Mouse (Mus musculus): ENCODE measurements at regions not wholly inside any gene's neighbourhood (a gene's known extent, or its start where the extent isn't known, plus 50 kb on each side); places are given as distances from the start of the nearest gene placed in this dataset.

- TF ChIP-seq POLR2A (IDR thresholded peaks at IDR 0.05; ENCODE audit: insufficient read depth, low read depth, low read length), result no peak
- no peak overlapping the region for H3K4me3 ChIP-seq (ENCODE audit: insufficient read depth, low read depth, low read length)
- no peaks in the 10 kb centered on the region for H3K4me1 ChIP-seq (ENCODE audit: control insufficient read depth, insufficient read depth, low read length)
- WGBS, result 49% methylated on average over 10 of the region's 10 CpGs
- no peak overlapping the region for H3K27ac ChIP-seq (ENCODE audit: insufficient read depth, low read depth, low read length)
These were observed 173.4 kb upstream of the Ntf3 start for GRCm38 (mm10) chr6:126340098-126340610.

- H3K4me3 ChIP-seq (ENCODE audit: insufficient read depth, low read depth, low read length), result no peak overlapping the region
- 96% methylated on average over 8 of the region's 8 CpGs for WGBS
- TF ChIP-seq POLR2A (IDR thresholded peaks at IDR 0.05; ENCODE audit: insufficient read depth, low read depth, low read length), result no peak
- no peak for TF ChIP-seq CTCF (IDR thresholded peaks at IDR 0.05; ENCODE audit: insufficient read depth, low read depth, low read length)
- H3K27ac ChIP-seq (ENCODE audit: insufficient read depth, low read depth, low read length), result no peak overlapping the region
- no peaks in the 10 kb centered on the region for H3K4me1 ChIP-seq (ENCODE audit: control insufficient read depth, insufficient read depth, low read length)
These were observed 171.0 kb upstream of the Ntf3 start for GRCm38 (mm10) chr6:126337711-126338110.

- no peak overlapping the region for H3K27ac ChIP-seq (ENCODE audit: insufficient read depth, low read depth, low read length)
- 43% methylated on average over 8 of the region's 8 CpGs for WGBS
- H3K4me1 ChIP-seq (ENCODE audit: control insufficient read depth, insufficient read depth, low read length), result no peaks in the 10 kb centered on the region
- no peak for TF ChIP-seq CTCF (IDR thresholded peaks at IDR 0.05; ENCODE audit: insufficient read depth, low read depth, low read length)
- TF ChIP-seq POLR2A (IDR thresholded peaks at IDR 0.05; ENCODE audit: insufficient read depth, low read depth, low read length), result no peak
- no peak overlapping the region for H3K4me3 ChIP-seq (ENCODE audit: insufficient read depth, low read depth, low read length)
These were observed 167.5 kb upstream of the Ntf3 start for GRCm38 (mm10) chr6:126334258-126334657.

- 90% methylated on average over 2 of the region's 2 CpGs for WGBS
- Histone ChIP-seq H3K27ac (ENCODE audit: insufficient read depth, low read depth, low read length) (no peak overlapping the region), H3K4me1 (ENCODE audit: control insufficient read depth, insufficient read depth, low read length) (peaks cover 2% of the 10 kb centered on the region; the same call in 1 of the 2 replicates), H3K4me3 (ENCODE audit: insufficient read depth, low read depth, low read length) (no peak overlapping the region)
- TF ChIP-seq POLR2A (IDR thresholded peaks at IDR 0.05; ENCODE audit: insufficient read depth, low read depth, low read length), result no peak
- no peak for TF ChIP-seq CTCF (IDR thresholded peaks at IDR 0.05; ENCODE audit: insufficient read depth, low read depth, low read length)
These were observed 160.5 kb upstream of the Ntf3 start for GRCm38 (mm10) chr6:126327187-126327586.

- Histone ChIP-seq H3K27ac (ENCODE audit: insufficient read depth, low read depth, low read length) (no peak overlapping the region), H3K4me3 (ENCODE audit: insufficient read depth, low read depth, low read length) (no peak overlapping the region), H3K4me1 (ENCODE audit: control insufficient read depth, insufficient read depth, low read length) (no peaks in the 10 kb centered on the region)
- TF ChIP-seq CTCF (IDR thresholded peaks at IDR 0.05; ENCODE audit: insufficient read depth, low read depth, low read length) (no peak), POLR2A (IDR thresholded peaks at IDR 0.05; ENCODE audit: insufficient read depth, low read depth, low read length) (no peak)
- WGBS, result 84% methylated on average over 2 of the region's 2 CpGs
These were observed 151.8 kb upstream of the Ntf3 start for GRCm38 (mm10) chr6:126318523-126318922.

- 79% methylated on average over 3 of the region's 3 CpGs for WGBS
- H3K4me1 ChIP-seq (ENCODE audit: control insufficient read depth, insufficient read depth, low read length), result no peaks in the 10 kb centered on the region
- TF ChIP-seq POLR2A (IDR thresholded peaks at IDR 0.05; ENCODE audit: insufficient read depth, low read depth, low read length) (no peak), CTCF (IDR thresholded peaks at IDR 0.05; ENCODE audit: insufficient read depth, low read depth, low read length) (no peak)
These were observed 144.2 kb upstream of the Ntf3 start for GRCm38 (mm10) chr6:126310786-126311480.

GRCm38 (mm10) chr6:126303086-126303485, 136.4 kb upstream of the Ntf3 start:
- no peak for TF ChIP-seq POLR2A (IDR thresholded peaks at IDR 0.05; ENCODE audit: insufficient read depth, low read depth, low read length)
- Histone ChIP-seq H3K27ac (ENCODE audit: insufficient read depth, low read depth, low read length) (no peak overlapping the region), H3K4me3 (ENCODE audit: insufficient read depth, low read depth, low read length) (no peak overlapping the region), H3K4me1 (ENCODE audit: control insufficient read depth, insufficient read depth, low read length) (no peaks in the 10 kb centered on the region)
- 46% methylated on average over 3 of the region's 3 CpGs for WGBS

More at GRCm38 (mm10) chr6:126310786-126311480, 144.2 kb upstream of the Ntf3 start:
- H3K4me3 ChIP-seq (ENCODE audit: insufficient read depth, low read depth, low read length), result no peak overlapping the region
- no peak overlapping the region for H3K27ac ChIP-seq (ENCODE audit: insufficient read depth, low read depth, low read length)

GRCm38 (mm10) chr6:126291581-126291980, 124.9 kb upstream of the Ntf3 start:
- TF ChIP-seq CTCF (IDR thresholded peaks at IDR 0.05; ENCODE audit: insufficient read depth, low read depth, low read length) (no peak), POLR2A (IDR thresholded peaks at IDR 0.05; ENCODE audit: insufficient read depth, low read depth, low read length) (no peak)
- Histone ChIP-seq H3K4me3 (ENCODE audit: insufficient read depth, low read depth, low read length) (no peak overlapping the region), H3K4me1 (ENCODE audit: control insufficient read depth, insufficient read depth, low read length) (no peaks in the 10 kb centered on the region), H3K27ac (ENCODE audit: insufficient read depth, low read depth, low read length) (no peak overlapping the region)
- WGBS, result 68% methylated on average over 2 of the region's 2 CpGs

DNA sequence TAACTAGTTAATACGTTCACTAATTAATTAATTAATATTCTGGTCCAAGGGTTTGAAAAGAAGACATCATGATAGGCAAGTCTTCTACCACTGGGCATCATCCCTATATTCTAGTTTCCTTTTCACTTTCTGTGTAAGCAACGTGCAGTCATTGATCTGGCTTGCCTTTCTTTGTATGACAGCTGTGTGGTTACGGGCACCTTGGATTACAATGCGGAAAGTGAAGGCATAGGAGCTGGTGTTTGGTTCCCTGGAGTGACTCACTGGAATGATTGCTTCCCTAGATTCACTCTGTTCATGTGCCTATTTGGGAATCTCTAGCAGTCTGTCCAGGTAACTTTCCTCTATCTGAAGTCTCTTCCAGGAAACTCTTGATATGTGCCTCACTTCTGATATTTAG, 120.5 kb upstream of the Ntf3 start:
- Histone ChIP-seq H3K4me3 (ENCODE audit: insufficient read depth, low read depth, low read length) (no peak overlapping the region), H3K4me1 (ENCODE audit: control insufficient read depth, insufficient read depth, low read length) (no peaks in the 10 kb centered on the region), H3K27ac (ENCODE audit: insufficient read depth, low read depth, low read length) (no peak overlapping the region)
- WGBS, result 73% methylated on average over 4 of the region's 4 CpGs
- no peak for TF ChIP-seq POLR2A (IDR thresholded peaks at IDR 0.05; ENCODE audit: insufficient read depth, low read depth, low read length)
- no peak for TF ChIP-seq CTCF (IDR thresholded peaks at IDR 0.05; ENCODE audit: insufficient read depth, low read depth, low read length)

Data from olfactory bulb, adult 2 months (tissue).